Mouse (Mus musculus) common myeloid progenitor, adult 5-6 weeks (primary cell): ENCODE measurements at regions not wholly inside any gene's neighbourhood (a gene's known extent, or its start where the extent isn't known, plus 50 kb on each side); places are given as distances from the start of the nearest gene placed in this dataset.

Source experiments
- ATAC-seq: replicated peaks from 2 replicates; pipeline ENCODE4 v1.8.0; 2016; ENCODE audit warnings: low read depth, mild to moderate bottlenecking, moderate TSS enrichment, inconsistent platforms; ENCODE audit not compliant: poor library complexity, severe bottlenecking

GRCm38 (mm10) chr2:148622216-148622615 lies 50.2 kb upstream of the Nxt1 start:
- no peak for ATAC-seq

- 0 out of 2 replicates have a peak, but pooled peaks have one; percentile 39 for ATAC-seq
Observed at GRCm38 (mm10) chr2:148611911-148612310, 60.5 kb upstream of the Nxt1 start.

DNA sequence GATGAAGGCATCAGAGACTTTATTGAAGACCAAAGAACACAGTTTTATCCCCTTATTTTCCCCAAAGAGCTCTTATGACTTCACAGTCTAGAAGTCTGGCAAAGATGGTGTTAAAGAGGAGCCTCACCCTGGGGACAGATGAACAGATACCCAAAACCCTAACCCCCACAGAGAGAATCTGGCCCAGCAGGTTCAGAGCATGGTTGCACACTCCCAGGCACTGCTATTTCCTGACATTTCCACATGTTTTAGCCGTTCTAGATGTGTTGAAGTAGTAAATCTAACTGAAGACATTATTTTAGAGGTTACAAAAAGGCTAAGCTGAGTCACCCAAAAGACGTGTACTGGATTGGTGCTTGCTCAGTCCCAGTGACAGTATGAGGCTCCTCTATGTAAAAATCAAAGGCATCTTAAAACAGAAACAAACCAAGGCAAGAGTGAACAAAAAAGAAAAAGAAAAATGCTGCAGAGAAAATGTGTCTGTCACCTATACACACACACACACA lies 66.9 kb upstream of the Nxt1 start:
- no peak for ATAC-seq

DNA sequence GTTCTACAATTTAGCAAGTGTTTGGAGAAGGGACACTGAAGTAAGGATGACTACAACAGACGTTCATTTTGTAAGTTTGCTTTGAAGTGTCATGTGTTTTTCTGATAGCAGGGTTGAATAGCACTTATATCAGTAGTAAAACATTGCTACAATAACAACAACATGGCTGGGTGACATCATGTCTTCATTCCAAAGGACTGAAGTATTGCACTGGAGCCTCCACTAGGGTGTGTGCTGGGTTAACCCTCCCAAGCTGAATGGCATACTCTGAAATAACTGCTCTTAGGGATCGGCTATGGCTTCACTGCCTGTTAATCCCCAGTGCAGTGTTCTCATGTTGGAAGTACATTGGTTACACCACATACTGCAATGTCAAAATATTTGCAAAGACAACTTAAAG lies 68.5 kb upstream of the Nxt1 start:
- no peak for ATAC-seq

DNA sequence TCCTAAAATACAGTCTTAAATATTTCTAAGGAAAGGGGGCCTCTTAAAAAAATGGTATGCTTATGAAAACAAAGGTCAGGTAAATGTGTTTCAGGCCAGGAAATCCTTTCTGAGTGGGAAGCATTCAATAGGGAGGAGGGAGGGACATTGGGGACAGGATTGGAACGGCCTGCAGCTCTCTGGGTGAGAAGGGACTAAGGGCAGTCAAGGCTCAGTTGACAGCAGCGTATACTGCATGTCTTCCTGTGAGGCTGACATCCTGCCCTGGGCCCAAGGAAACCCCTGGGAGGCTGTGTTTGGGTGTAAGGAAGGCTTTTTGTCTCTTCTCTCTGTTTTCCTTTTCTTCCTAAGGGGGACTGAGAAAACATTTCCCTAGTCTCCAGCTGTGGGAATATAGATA lies 69.1 kb upstream of the Nxt1 start:
- no peak for ATAC-seq

GRCm38 (mm10) chr2:148599498-148599897 lies 72.9 kb upstream of the Nxt1 start:
- ATAC-seq = peak; percentile 91

- ATAC-seq = peak; percentile 33
Observed at GRCm38 (mm10) chr2:148596966-148597365, 75.4 kb upstream of the Nxt1 start.

DNA sequence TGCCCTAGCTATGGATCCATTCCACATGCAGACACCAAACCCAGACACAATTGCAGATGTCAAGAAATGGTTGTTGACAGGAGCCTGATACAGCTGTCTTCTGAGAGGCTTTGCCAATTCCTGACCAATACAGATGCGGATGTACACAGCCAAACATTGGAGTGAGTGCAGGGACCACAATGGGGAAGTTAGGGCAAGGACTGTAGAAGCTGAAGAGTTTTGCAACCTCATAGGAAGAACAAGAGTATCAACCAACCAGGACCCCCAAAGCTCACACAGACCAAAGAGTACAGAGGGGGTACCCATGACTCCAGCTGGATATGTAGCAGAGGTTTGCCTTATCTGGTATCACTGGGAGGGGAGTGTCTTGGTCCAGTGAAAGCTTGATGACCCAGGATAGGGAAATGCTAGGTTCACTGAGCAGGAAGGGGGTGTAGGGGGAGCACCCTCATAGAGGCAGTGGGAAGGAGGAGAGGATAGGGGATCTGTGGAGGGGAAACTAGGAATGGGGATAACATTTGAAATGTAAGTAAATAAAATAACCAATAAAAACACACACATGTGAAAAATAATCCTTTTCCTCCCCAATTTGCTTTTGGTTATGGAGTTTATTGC lies 86.6 kb upstream of the Nxt1 start:
- ATAC-seq = peak; percentile 76

DNA sequence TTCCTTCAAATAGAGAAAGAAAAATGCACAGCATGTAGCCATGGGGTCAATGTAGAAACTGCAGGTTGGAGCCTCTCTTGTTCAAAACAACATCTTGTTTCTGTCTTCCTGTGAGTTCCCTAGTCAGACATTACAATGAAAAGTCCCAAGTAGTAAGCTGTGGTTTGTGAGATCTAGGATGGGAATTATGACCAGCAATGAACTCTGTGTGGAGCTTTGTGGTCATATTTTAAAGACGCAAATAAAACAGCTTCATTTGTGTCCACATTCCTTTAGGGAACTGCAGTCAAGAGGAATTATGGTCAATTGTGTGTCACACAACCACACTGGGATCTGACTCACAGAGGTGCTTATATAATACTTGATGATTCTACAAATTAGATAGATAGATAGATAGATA lies 90.2 kb upstream of the Nxt1 start:
- no peak for ATAC-seq

- no peak for ATAC-seq
Observed at GRCm38 (mm10) chr2:148581666-148582065, 90.7 kb upstream of the Nxt1 start.

- ATAC-seq = peak; percentile 46
Observed at GRCm38 (mm10) chr2:148580286-148580966, 92.0 kb upstream of the Nxt1 start.

DNA sequence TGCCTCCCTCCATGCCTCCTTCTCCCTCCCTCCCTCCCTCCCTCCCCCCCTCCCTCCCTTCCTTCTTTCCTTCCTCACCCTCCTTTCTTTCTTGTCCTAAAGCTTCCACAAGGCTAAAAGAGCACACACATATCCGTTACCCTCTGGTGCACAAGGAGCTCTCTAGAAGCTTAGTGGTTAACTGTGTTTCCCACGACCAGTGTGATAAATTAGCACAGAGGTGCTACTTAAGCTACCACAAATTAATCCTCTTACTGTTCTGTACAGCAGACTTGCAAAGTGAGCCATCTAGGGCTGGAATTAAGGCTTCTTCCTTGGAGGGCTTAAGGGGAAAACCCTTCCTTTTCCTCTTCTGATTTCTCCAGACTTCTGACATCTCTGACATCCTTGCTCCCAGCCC lies 92.8 kb upstream of the Nxt1 start:
- ATAC-seq = no peak

GRCm38 (mm10) chr2:148579027-148579426 lies 93.4 kb upstream of the Nxt1 start:
- peak; percentile 90 for ATAC-seq

GRCm38 (mm10) chr2:148578176-148578575 lies 94.2 kb upstream of the Nxt1 start:
- peak; percentile 15 for ATAC-seq

GRCm38 (mm10) chr2:148575433-148575832 lies 97.0 kb upstream of the Nxt1 start:
- no peak for ATAC-seq

GRCm38 (mm10) chr2:148572165-148572564 lies 100.2 kb upstream of the Nxt1 start:
- ATAC-seq = peak; percentile 59

- no peak for ATAC-seq
Observed at GRCm38 (mm10) chr2:148571616-148572015, 100.8 kb upstream of the Nxt1 start.

DNA sequence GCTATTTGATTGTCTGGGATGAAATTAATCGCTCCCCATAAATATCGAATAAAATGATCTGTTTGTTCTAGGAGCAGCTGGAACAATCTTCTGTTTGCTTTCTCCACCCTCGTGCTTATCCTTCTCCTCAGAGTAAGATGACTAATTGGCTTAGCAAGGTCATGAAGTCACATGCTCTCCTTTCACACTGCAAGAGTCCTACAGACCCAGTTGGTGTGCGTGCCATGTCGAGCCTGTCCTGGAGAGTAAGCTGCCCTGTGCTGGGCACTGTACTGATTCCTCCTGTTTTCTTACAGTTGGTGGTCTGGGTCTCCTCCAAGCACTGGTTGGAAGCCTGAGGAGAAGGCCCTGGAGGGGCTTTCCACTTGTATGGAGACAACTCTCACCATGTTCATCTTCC lies 101.4 kb upstream of the Nxt1 start:
- no peak for ATAC-seq

GRCm38 (mm10) chr2:148567930-148568481 lies 104.4 kb upstream of the Nxt1 start:
- ATAC-seq = peak; percentile 58

- peak; percentile 83 for ATAC-seq
Observed at GRCm38 (mm10) chr2:148563390-148563789, 109.0 kb upstream of the Nxt1 start.

- ATAC-seq = no peak
Observed at GRCm38 (mm10) chr2:148562041-148562440, 110.4 kb upstream of the Nxt1 start.
